In the genomic region with DNA sequence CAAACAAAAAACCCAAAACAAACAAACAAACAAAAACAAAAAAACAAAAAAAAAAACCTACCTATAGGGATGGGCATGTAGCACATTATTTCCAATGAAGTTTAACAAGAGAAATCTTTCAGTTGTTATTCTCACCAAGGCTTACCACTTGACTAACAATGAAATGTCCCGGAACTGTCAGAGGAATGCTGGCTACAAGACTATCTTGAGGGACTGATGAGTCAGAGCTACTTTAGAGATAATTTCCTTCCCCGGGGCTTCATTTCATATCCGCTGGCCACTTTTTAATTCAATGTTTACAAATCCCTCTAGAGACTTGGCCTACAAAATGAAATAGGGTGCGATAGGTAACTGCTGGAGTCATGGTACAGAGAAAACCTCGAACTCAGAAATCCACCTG, we compare ENCODE assay signal across 32 mouse cellular contexts.
"Had no signal": no experiment of that assay in that cellular context is flagged by ENCODE, and none has a peak within 500 bp of the region (broad histone marks: within the 10 kb centered on the region; RNA-seq: fewer than 3 reads in every experiment).

No protein-coding gene starts in this region.

- H3K9me3 ChIP-seq: limb, embryonic 10.5 days; limb, embryonic 12.5 days; limb, embryonic 13.5 days; limb, embryonic 15.5 days; liver, embryonic 12.5 days; liver, embryonic 13.5 days; liver, embryonic 15.5 days; lung, embryonic 15.5 days; midbrain, embryonic 10.5 days; midbrain, embryonic 12.5 days; midbrain, embryonic 13.5 days; midbrain, embryonic 15.5 days; neural tube, embryonic 12.5 days had no signal

- H3K9ac ChIP-seq: limb, embryonic 12.5 days; limb, embryonic 13.5 days; limb, embryonic 15.5 days; liver, embryonic 12.5 days; liver, embryonic 13.5 days; liver, embryonic 14.5 days; liver, embryonic 15.5 days; liver, postnatal 0 days; lung, embryonic 14.5 days; lung, embryonic 15.5 days; midbrain, embryonic 12.5 days; midbrain, embryonic 13.5 days; midbrain, embryonic 15.5 days; neural tube, embryonic 12.5 days had no signal

- H3K4me1 ChIP-seq: limb, embryonic 10.5 days; limb, embryonic 15.5 days; lung, embryonic 15.5 days; midbrain, embryonic 10.5 days; neural tube, embryonic 12.5 days had no signal

- H3K27me3 ChIP-seq: limb, embryonic 12.5 days; limb, embryonic 13.5 days; limb, embryonic 15.5 days; liver, embryonic 12.5 days; liver, embryonic 13.5 days; liver, embryonic 15.5 days; lung, embryonic 15.5 days; midbrain, embryonic 12.5 days; midbrain, embryonic 13.5 days; midbrain, embryonic 15.5 days; neural tube, embryonic 12.5 days had no signal

- H3K4me3 ChIP-seq: limb, embryonic 10.5 days; limb, embryonic 12.5 days; limb, embryonic 13.5 days; limb, embryonic 15.5 days; liver, embryonic 12.5 days; liver, embryonic 13.5 days; liver, embryonic 15.5 days; lung, embryonic 15.5 days; megakaryocyte, embryonic 14.5 days; midbrain, embryonic 10.5 days; midbrain, embryonic 12.5 days; midbrain, embryonic 13.5 days; midbrain, embryonic 15.5 days; myocyte; neural tube, embryonic 12.5 days had no signal

- H3K36me3 ChIP-seq: limb, embryonic 12.5 days; limb, embryonic 13.5 days; limb, embryonic 15.5 days; liver, embryonic 12.5 days; liver, embryonic 13.5 days; liver, embryonic 15.5 days; lung, embryonic 15.5 days; midbrain, embryonic 10.5 days; midbrain, embryonic 12.5 days; midbrain, embryonic 13.5 days; midbrain, embryonic 15.5 days had no signal

- H3K27ac ChIP-seq: limb, embryonic 10.5 days; limb, embryonic 12.5 days; limb, embryonic 13.5 days; limb, embryonic 15.5 days; liver, embryonic 12.5 days; liver, embryonic 13.5 days; liver, embryonic 14.5 days; liver, embryonic 15.5 days; lung, embryonic 15.5 days; macrophage; midbrain, embryonic 10.5 days; midbrain, embryonic 12.5 days; midbrain, embryonic 13.5 days; midbrain, embryonic 15.5 days; neural tube, embryonic 12.5 days had no signal

- ATAC-seq: liver, embryonic 12.5 days; liver, postnatal 0 days; lung, postnatal 0 days; midbrain, embryonic 13.5 days; midbrain, embryonic 15.5 days; midbrain, embryonic 16.5 days had no signal

- DNase-seq: left cerebral cortex, postnatal 4 days; liver; liver, embryonic 13.5 days; liver, postnatal 0 days; lung, adult 18-20 months; lung, adult 2 months; lung, embryonic 14.5 days; lung, postnatal 10 days; lung, postnatal 14 days; lung, postnatal 36 days; lung, postnatal 4 days; midbrain, embryonic 14.5 days had no signal

- H3K4me2 ChIP-seq: limb, embryonic 12.5 days; limb, embryonic 13.5 days; limb, embryonic 15.5 days; liver, embryonic 11.5 days; liver, embryonic 12.5 days; liver, embryonic 13.5 days; liver, embryonic 15.5 days; lung, embryonic 14.5 days; lung, embryonic 15.5 days; midbrain, embryonic 11.5 days; midbrain, embryonic 12.5 days; midbrain, embryonic 13.5 days; midbrain, embryonic 15.5 days; neural tube, embryonic 12.5 days had no signal
